Mouse (Mus musculus) duodenum, adult 2 months (tissue): ENCODE data around the gene Olfr1506. TPM values are rescaled to one million over a fixed set of nuclear protein-coding genes. Genes with fewer than 3 reads are reported as not detected.

ENCODE experiments used
- polyA plus RNA-seq: library from polyadenylated mRNA; depleted of rRNA; stranded (reverse); fragments of >200 nt; gene quantifications from 2 replicates; pipeline ENCODE4 v1.2.3, GENCODE M21; 2012; ENCODE audit warnings: low replicate concordance; rRNA removed

The Olfr1506 gene
- polyA plus RNA-seq, result not detected in 2 replicates

DNA sequence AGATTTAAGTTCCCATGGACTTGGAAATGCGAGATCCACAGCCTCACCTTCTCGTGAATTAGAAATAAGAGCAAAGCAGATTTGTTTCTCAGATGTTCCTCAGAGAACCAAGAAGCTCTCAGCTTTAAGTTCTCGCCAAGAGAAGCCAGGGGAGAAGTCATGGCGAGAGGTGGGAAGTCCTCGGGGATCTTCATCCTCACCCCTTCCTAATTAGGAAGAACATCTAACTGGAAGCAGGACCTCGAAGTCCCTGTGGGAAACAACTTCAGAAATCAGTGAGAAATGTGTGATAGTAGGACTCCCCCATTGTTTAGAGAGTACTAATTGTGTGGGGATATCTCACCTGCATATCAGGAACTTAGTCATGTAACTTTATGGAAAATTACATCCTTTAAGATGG is at the start of gene Olfr1506:
Gene Olfr1506, minus strand, starts transcription at position 101 of the 400 bp plus-strand sequence.

DNA sequence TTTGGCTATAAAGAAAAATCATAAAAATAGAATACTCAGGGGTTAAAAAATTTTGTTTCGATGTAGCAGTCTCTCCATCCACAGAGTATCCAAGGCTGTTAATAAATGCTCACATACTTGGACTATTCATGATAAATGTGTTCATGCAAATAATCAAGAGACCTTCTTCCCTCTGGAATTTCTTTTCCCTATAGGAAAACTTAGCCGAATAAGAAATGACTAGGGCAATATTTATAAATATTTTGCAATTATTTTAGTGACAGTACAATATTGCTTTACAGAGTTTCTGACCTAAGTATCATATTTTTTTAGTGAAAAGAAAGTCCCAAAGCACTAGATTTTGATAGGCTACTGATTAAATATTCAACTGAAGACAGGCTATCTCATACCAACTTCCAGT is 46.6 kb upstream of the Olfr1506 start, which contains the start of gene Olfr1271:
Gene Olfr1271, minus strand, starts transcription at position 101 of the 400 bp plus-strand sequence.

DNA sequence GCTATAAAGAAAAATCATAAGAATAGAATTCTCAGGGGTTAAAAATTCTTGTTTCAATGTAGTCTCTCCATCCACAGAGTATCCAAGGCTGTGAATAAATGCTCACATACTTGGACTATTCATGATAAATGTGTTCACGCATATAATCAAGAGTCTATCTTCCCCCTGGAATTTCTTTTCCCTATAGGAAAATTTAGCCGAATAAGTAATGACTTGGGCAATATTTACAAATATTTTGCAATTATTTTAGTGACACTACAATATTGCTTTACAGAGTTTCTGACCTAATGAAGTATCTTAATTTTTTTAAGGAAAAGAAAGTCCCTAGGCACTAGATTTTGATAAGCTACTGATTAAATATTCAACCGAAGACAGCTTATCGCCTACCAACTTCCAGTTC is 33.2 kb upstream of the Olfr1506 start, which contains the start of gene Olfr142:
Gene Olfr142, minus strand, starts transcription at position 101 of the 400 bp plus-strand sequence.

Other genes starting within 250 kb of the Olfr1506 start
- gene Olfr1261, start 233.3 kb downstream of the Olfr1506 start, polyA plus RNA-seq, result not detected in 2 replicates
- gene Olfr1262, start 224.3 kb downstream of the Olfr1506 start, polyA plus RNA-seq, result not detected in 2 replicates
- not detected in 2 replicates for gene Olfr1263, start 212.4 kb downstream of the Olfr1506 start, polyA plus RNA-seq
- not detected in 2 replicates for gene Olfr1264, start 198.9 kb downstream of the Olfr1506 start, polyA plus RNA-seq
- gene Olfr1265, start 189.2 kb downstream of the Olfr1506 start, polyA plus RNA-seq, result not detected in 2 replicates
- not detected in 2 replicates for gene Olfr140, start 160.9 kb downstream of the Olfr1506 start, polyA plus RNA-seq
- not detected in 2 replicates for gene Olfr1269, start 103.1 kb downstream of the Olfr1506 start, polyA plus RNA-seq
- not detected in 2 replicates for gene Olfr32, start 82.2 kb downstream of the Olfr1506 start, polyA plus RNA-seq
- not detected in 2 replicates for gene Olfr1270, start 71.4 kb downstream of the Olfr1506 start, polyA plus RNA-seq
- gene Olfr142, start 33.1 kb upstream of the Olfr1506 start, polyA plus RNA-seq, result not detected in 2 replicates
- gene Olfr1271, start 46.5 kb upstream of the Olfr1506 start, polyA plus RNA-seq, result not detected in 2 replicates
- not detected in 2 replicates for gene Olfr1272, start 68.3 kb upstream of the Olfr1506 start, polyA plus RNA-seq
- gene Gm13769, start 97.7 kb upstream of the Olfr1506 start, polyA plus RNA-seq, result not detected in 2 replicates
- gene Olfr1274-ps, start 174.2 kb upstream of the Olfr1506 start, polyA plus RNA-seq, result not detected in 2 replicates